Mouse (Mus musculus): ENCODE measurements around the gene Gm13271.
"Not testable (repeated sequence)": the region's sequence is repeated elsewhere in the genome, so short reads cannot be mapped to it uniquely, and the experiment has no call there.

DNA sequence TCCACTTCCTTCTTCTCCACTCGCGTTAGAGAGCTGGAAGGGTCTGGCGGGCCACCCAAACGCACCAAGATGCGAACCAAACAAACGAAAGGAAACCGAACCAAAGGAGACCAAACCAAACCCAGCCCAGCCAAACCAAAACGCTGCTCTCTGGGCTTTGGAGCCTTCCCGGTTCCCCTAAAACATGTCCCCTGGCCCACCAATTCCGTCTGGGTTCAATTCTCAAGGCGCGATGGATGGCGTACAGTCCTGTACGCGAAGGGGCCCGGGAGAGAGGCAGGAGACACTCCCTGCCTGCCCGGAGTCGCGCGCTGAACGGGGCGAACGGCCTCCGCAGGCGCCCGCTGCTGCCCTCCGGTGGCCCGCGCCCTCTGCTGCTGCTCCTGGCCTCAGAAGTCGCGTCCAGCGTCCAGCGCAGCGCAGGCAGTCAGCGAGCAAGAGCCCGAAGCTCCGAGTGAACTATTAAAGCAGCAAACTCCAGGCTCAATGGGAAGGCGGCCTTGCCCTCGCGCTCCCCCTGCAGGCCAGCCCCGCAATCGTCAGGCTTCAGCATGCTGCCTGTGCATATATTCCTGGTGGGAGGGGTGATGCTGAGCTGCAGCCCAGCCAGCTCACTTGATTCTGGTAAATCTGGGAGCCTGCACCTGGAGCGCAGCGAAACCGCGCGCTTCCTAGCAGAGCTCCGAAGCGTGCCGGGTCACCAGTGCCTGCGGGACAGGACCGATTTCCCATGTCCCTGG, 39.4 kb downstream of the Gm13271 start, which contains the start of gene Gm13275:
- TF ChIP-seq POLR2A (IDR thresholded peaks at IDR 0.05; ENCODE audit: control insufficient read depth, extremely low read depth, insufficient read depth, low read length, poor library complexity); CTCF (IDR thresholded peaks at IDR 0.05; ENCODE audit: borderline replicate concordance, control insufficient read depth, extremely low read depth, insufficient read depth, low read length, poor library complexity): not testable (repeated sequence)
